Mouse (Mus musculus) pancreas, adult 10 weeks (tissue): Measurements from ENCODE around the gene Itpripl1. TPM values are rescaled to one million over a fixed set of nuclear protein-coding genes. Genes with fewer than 3 reads are reported as not detected.

Source experiments
- polyA plus RNA-seq: library from polyadenylated mRNA; stranded (reverse); fragments of 350-450 nt; fragmentation: Illumina TruSeq; extraction: RNeasy Lipid Tissue Mini Kit (QIAGEN cat#74804); gene quantifications from one replicate; pipeline ENCODE4 v1.2.3, GENCODE M21; 2015; ENCODE audit warnings: low read depth, low replicate concordance; ENCODE audit not compliant: insufficient read depth

The Itpripl1 gene
- polyA plus RNA-seq: 2.0 TPM

DNA sequence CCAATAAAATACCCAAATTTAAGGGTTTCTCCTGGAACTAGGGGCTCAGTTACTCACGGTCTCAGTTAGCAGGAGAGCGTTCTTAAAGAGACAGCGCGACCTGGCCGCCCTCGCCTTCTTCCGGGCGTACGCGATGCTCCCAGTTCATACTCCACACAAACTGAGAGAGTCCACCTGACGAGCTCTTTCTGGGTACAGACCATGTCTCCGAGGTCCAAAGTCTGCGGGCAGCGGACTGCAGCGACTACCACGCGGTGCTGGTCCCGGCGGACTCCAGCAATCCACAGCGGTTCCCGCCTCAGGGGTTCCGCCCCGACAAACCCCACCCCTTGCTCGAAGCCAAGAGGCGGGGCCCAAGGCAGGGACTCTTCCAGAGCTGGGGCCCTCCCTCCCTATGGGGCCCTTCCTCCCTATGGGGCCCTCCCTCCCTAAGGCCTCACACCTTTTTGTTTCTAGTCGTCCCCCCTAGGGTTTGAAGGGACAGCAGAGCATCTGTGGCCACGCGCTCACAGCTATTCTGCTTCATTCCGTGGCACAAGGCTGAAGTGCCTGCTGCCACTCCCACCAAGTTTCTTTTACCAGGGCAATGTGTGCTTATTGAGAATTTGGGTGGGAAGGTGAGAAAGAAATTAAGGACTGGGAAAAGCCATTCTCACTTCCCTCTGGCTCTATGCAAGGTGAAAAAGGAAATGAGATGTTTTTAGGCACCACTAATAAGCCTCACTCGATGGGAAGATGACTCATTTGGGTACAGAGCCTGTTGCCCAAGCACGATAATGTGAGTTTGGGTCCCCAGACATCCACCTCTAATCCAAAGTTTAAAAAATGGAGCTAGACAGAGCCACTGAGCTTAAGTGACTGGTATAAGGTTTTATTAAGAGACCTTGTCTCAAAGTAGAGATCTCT is at the start of gene Itpripl1:
Gene Itpripl1, minus strand, starts transcription at position 285 of the 906 bp plus-strand sequence.

GRCm38 (mm10) chr2:127133621-127134461 is 9.4 kb downstream of the Itpripl1 start, which contains the start of gene Ncaph:
Gene Ncaph (minus strand): TSS chr2:127133954.

Other genes starting within 250 kb of the Itpripl1 start
- 11.6 TPM for gene Sppl2a, start 210.2 kb downstream of the Itpripl1 start, polyA plus RNA-seq
- gene Ap4e1, start 134.7 kb downstream of the Itpripl1 start, polyA plus RNA-seq: 4.8 TPM
- gene Blvra, start 72.8 kb downstream of the Itpripl1 start, polyA plus RNA-seq: 5.0 TPM
- gene Ncaph, start 9.5 kb downstream of the Itpripl1 start, polyA plus RNA-seq: not detected
- gene 1810024B03Rik, start 64.8 kb upstream of the Itpripl1 start, polyA plus RNA-seq: not detected
- 13.8 TPM for gene Snrnp200, start 64.9 kb upstream of the Itpripl1 start, polyA plus RNA-seq
- 8.8 TPM for gene Ciao1, start 104.4 kb upstream of the Itpripl1 start, polyA plus RNA-seq
- 9.6 TPM for gene Tmem127, start 104.5 kb upstream of the Itpripl1 start, polyA plus RNA-seq
- 16.2 TPM for gene Stard7, start 126.8 kb upstream of the Itpripl1 start, polyA plus RNA-seq
- not detected for gene Dusp2, start 192.7 kb upstream of the Itpripl1 start, polyA plus RNA-seq
- not detected for gene Astl, start 195.2 kb upstream of the Itpripl1 start, polyA plus RNA-seq
- gene Adra2b, start 219.8 kb upstream of the Itpripl1 start, polyA plus RNA-seq: 0.20 TPM